Mouse (Mus musculus) adrenal gland, adult (tissue): Measurements from ENCODE around the gene Neurog3.

Experiments used
- DNase-seq, 2 experiments: peaks; one replicate each; pipeline ENCODE4 v3.0.0; 2022 to 2023; ENCODE audit warnings: low spot score in 1 of 2; ENCODE audit not compliant: inconsistent age in 2 of 2

Neurog3 gene

DNA sequence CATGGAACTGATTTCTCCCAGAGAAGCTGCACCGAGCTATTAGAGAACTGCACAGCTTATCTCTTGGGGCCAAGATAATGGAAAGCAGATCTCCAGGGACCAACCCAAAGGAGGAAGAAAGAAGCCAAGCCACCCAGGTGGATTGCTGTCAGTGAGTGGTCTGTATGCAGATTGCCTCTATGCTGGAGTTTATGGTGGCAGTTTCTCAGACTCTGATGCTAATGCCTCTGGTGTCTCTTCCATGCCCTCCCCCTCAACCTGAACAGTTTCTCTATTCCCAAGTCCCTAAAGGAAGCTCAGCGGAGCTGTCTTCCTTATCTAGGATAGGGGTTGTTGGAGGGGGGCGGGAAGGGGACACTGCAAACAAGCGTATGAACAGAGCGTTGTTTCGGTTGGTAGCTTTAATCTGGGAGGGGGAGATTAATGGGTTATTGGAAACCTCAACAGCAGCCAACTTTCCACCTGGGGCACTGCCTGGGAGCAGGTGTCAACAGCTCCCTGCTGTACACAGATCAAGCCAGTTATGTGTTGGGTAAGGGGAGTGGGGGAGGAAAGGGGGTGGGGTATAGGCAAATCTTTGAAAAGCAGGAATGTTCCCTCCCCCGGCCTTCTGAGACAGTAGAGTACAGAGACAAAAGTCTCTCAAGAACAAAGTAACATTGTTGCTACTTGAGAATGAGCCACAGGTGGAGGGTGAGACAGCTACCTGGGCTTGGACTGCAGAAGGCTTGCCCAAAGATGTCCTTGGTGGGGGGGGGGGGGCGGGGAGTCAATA, 3.0 kb downstream of the Neurog3 start:
- no peak for DNase-seq

DNA sequence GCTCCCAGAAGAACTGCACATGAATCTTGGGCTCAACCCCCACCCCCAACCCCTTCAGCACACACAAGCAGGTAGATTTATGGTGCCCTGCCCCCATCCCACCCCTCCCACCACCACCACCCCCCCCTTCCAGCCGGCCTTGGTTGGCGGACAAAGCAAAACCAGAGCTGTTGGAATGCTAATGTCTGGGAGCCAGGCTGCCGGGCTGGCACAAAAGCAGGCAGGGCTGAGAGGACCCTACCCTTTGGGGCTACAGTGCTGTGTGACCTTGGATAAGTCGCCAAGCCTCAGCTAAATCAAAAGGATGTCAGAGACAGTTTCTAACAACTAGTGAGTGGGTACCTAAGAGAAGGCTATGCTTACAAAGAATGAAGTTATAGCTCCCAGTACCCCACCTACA, 4.3 kb downstream of the Neurog3 start:
- DNase-seq = no peak

DNA sequence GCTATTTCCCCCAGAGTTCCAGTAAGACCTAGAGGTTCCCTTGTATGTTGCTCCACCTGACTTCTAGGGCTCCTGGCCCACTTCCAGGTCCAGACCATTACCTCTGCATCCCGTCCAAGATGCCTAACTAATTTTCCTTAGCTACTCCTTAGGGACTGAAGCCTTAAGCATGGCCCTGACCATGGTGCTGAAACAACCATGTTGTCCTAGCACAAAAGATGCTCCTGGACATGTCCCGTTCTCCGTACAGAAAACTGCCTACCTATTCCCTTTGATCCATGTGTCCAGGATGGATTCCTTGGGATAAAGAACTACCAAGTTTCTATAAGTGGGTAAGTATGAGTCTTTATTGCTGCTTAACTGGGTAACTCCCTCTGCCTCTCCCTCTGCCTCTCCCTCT, 5.2 kb downstream of the Neurog3 start:
- DNase-seq = peak; percentile 7 to 48

DNA sequence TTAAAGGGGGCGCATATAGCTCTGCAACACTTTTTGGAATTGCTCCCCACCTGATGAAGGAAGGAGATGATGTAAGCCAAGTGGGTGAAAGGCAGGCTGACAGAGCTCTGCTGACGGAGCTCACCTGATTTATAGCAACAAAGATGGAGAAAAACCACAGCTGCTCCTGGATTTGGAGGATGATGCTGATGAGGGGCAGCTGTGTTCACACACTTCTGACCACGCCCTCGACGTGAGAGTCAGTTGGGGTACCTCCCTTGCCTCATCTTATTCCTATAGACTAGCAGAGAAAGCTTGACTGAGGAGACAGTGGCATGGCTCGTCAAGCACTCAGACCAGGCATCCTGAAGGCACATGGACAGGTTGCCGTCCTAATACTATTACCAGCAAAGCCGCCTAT, 10.9 kb downstream of the Neurog3 start, which contains the start of gene Fam241b:
TSS of gene Fam241b (minus strand) at position 101 of the 400 bp plus-strand sequence.
- DNase-seq = no peak

DNA sequence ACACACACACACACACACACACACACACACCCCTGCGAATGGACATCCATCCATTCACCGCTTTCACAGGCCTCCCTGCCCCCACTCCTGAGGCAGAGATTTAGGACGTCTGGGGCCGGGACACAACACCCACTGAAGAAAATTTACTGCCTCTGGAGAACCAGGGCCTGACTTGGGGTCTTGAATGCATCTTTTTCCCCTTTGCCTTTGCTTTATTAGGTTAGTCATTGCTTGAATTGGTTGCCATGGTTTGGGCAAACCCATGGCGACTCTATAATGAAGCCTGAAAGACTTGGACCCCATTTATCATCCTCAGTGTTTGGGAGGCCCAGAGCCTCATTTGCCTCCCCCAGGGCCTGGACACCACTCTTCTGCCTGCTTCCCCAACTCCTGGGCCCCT, 13.1 kb downstream of the Neurog3 start:
- DNase-seq = no peak

DNA sequence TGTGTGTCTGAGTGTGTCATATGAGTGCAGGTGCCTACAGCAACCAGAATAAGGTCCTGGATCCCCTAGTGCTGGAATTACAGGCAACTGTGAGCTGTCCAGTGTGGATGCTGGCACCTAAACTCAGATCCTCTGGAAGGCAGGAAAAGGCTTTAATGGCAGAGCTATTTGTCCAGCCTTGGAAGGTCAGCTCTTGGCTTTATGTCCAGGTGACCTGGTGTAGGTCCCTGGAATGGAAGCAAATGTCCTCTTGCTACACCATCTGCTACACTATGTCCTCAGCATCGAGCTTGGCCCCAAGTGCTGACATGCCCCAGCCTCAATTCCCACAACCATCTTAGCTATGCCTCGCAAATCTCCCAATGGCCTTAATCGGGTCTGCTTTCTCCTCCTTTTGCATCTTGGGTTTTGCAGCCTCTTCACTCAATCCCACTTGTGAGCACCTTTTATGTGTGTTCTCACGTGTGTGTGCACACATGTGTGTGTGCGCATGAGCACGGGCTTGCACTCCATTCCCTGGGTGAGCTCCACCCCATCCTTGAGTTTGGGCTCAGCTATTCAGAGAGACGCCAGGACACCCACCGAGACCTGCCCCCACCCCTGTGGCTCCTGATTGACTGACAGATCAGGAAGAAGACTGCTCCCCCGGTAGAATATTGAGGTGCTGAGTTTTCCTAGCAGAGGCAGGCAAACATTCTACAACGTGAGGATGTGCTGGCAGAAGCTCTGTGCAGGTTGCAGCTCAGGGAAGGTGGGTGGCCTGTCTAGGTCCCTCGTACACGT, 14.8 kb downstream of the Neurog3 start:
- no peak for DNase-seq

DNA sequence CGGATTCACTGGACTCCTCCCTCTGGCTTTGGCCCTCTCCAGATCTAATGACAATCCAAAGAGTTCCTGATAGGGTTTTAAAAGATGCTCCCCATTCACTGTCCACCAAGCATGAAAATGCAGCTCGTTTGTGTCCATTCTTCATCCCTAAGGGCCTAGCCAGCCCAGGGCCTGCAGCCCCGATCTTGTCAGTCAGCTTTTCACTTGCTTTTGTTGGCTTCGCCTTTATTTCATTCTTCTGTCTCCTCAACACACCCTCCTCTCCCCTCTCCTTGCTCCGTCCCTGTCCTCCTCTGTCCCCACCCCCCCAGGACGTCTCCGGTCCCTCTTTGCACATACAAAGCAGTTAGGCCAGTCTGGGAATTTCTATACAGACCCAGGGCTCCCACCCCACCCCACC, 17.0 kb downstream of the Neurog3 start:
- no peak for DNase-seq

DNA sequence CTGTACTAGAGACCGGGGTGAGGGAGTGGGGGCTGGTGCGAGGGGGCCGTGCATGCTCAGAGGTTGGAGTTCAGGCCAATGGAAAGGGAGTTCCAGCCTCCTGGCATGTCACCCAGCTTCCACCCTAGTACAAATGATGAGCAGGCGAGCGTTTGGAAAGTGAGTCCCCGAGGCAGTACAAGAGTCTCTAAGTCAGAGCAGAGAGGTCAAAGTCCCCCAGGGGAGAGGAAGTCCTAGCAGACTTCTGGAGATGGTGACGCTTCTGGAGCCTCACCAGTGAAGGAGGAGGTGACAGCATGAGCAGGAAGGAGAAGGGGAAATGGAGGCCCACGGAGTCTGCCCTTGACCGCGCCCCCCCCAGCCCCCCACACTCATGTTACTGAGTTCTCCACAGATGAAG, 29.5 kb downstream of the Neurog3 start:
- peak in 1 of 2 experiments; percentile 21 for DNase-seq

DNA sequence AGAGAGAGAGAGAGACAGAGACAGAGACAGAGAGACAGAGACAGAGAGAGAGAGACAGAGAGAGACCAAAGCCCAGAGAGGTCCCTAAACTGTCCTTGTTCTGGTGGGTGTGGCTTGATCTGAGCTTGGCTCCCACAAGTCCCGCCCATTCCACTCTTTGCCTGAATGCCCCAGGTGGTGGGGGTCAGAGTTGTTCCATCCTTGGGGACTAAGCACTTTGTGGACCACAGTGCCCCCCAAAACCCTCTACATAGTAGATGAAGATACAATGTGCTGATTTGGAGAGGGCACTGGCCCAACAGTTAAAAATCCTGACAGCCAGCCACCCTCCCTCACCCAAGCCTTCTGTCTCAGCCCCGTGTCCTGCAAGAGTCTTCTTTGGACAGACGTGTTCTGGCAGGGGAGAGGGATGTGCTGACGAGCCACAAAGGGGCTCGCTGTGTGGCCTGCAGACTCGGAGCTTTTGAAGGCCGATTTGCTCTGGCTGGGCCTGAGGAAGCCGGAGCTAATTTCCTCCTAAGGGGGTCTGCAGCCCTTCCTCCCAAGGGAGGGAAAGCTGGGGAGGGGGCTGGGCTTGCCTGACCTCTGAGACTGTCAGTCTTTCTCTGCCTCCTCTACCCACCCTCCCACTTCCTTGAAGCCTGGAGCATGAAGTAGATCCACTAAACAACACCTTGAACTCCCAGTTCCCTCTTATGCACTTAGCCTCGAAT, 40.1 kb downstream of the Neurog3 start:
- DNase-seq = no peak

DNA sequence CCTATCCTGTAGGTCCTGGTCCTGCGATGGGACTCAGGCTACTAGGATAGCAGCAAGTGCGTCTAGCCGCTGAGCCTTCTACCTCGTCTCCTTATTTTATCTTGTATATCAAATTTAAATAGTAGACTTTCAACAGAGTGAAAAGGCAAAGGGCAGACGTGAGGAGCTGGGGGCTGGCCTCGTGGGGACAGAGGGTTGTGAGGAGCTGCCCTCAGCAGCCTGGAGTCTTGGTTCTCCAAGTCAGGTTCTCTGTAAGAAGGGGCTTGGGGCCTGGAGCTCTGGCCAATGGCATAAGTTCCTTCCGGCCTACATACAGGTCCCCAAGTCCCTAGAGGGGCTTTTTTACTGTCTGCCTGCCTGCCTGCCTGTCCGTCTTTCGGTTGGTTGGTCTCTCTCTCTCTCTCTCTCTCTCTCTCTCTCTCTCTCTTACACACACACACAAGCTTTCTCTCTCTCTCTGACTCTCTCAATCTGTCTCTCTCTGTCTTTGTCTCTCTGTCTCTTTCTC, 41.1 kb downstream of the Neurog3 start:
- DNase-seq = no peak

DNA sequence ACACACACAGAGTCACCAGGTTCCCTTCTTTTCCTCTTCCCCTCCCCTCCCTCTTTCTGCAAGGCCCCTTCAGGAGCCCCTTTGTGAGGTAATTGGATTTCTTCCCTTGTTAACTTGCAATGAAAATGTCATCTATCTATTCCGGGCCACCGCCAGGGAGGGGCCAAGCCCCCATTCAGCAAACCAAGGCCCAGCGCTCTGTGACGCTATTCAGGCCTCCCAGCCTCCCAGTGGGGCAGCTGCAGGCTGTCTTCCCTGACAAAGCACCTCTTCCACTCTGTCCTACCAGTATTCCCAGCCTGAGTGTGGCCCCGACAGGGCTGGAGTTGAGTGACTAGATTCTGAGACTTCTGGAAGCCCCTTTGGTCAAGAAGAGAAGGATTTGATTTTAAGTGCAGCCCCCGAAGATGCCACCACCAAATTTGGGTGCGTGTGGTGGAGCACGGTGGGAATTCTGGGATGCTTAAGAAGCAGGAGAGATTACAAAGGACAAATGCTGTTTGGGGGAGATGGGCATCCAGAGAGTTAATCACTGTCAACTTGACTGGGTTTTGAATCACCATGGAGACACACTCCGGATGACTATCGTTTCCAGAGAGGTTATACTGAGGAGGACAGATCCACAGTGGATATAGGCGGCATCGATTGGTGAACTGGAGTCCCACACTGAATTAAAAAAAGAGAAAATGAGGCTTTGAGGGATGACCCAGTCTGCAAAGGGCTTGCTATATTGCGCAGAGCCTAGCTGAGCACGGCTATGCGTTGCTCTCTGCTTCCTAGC, 41.8 kb downstream of the Neurog3 start:
- no peak for DNase-seq

DNA sequence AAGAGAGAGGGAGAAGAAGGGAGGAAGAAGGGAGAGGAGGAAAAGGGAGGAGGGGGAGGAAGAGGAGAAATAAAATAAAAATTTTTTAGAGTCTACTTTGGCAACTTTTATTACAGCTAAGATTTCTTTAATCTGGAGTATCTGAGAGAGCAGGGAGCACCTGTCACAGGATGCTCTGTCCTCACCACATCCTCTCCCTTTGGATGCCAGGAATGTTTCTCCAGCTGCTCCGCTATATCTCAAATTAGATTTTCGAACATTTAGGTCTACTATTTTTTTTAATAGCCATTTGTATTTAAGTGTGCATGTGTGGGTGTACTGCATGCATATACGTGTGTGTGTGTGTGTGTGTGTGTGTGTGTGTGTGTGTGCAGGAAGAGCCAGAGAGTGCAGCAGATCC, 47.1 kb downstream of the Neurog3 start:
- no peak for DNase-seq

DNA sequence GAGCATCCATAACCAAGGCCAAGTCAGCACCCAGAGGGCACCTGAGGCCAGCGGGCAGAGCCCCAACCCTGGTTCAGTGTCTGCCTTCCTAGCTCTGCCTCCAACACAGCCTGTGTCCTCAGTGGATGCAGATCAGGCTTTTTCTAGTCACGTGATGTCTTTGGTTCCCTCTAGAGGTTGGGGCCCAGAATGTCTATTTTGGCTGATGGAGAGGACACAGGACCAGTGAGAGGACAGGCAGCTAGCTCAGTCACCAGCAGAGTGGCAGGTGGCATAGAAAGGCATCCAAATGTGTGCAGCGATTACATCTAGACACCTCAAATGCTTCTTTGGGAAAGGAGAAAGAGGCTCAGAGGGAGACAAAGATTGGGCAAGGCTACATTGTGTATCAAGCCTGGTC, 48.8 kb downstream of the Neurog3 start:
- DNase-seq = no peak

DNA sequence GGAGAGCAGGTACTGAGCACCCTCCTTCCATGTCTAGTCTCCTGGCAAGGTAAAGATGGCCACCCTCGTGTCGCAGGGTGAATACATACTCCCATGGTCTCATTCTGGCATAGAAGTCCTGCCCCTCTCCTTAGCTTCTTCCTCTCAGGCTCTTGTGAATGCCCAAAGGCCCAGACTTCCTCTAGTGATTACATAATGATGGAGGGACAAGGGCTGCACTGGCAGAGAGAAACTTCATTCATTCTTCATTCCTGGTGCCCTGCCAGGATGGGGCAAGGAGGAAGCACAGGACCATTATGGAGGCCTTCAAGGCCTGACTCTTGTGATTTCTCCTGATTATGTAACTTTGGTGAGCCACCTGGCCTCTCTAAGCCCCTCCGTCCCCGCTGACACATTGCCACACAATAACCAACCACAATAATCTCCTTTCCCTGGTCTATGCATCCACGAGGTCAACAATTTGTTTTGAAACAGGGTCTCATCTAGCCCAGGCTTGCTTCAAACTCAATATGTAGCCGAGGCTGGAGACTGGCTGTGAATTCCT, 49.7 kb downstream of the Neurog3 start:
- no peak for DNase-seq

DNA sequence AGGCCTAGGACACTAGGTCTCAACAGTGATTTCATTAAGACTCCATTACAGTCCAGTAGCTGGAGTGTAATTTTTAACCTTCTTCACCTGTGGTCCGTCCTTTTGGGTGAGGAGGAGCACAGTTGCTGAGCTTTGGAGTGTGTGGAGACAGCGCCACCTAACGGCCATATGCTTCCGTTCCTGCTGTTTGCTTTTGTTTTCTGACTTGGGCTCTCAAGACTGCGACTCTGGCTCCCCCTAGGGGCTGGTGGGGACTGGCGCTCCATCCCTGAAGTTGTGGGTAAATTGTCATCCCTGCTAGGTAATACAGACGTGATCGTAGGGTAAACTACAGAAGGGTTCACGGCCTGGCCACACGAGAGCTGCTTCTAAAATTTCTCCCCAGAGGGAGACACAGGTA, 50.2 kb downstream of the Neurog3 start:
- DNase-seq = peak; percentile 91 to 98
